Mouse (Mus musculus) liver, embryonic 13.5 days (tissue): ENCODE results near the gene C3ar1. TPM values are rescaled to one million over a fixed set of nuclear protein-coding genes. Genes with fewer than 3 reads are reported as not detected.
A peak's percentile ranks its signal among the peaks of the same experiment; 100 is the strongest.

ENCODE experiments used
- ATAC-seq: fragments of 200-750 bp; cut with Nextera tagmentation; 2 replicates; pipeline ENCODE4 v1.8.0; 2017; ENCODE audit warnings: low read depth, mild to moderate bottlenecking, moderate number of reproducible peaks, moderate library complexity
- DNase-seq: peaks from one replicate; pipeline ENCODE4 v3.0.0; 2022
- H3K27ac ChIP-seq: fragments of 300-500 bp; sonication (generic); 2 replicates; pipeline ENCODE4 v1.5.1; 2015; ENCODE audit warnings: moderate library complexity, mild to moderate bottlenecking, inconsistent platforms
- H3K27me3 ChIP-seq: fragments of 300-500 bp; sonication (generic); 2 replicates; pipeline ENCODE4 v1.6.1; 2015; ENCODE audit warnings: mild to moderate bottlenecking, inconsistent platforms
- H3K36me3 ChIP-seq: fragments of 300-500 bp; sonication (generic); 2 replicates; pipeline ENCODE4 v1.6.1; 2015; ENCODE audit warnings: mild to moderate bottlenecking, inconsistent platforms
- H3K4me1 ChIP-seq: fragments of 300-500 bp; sonication (generic); replicated peaks from 2 replicates; pipeline ENCODE4 v1.6.1; 2015; ENCODE audit warnings: inconsistent platforms
- H3K4me2 ChIP-seq: fragments of 300-500 bp; sonication (generic); 2 replicates; pipeline ENCODE4 v1.6.1; 2015; ENCODE audit warnings: inconsistent platforms, mild to moderate bottlenecking, moderate library complexity
- H3K4me3 ChIP-seq: fragments of 300-500 bp; sonication (generic); replicated peaks from 2 replicates; pipeline ENCODE4 v1.5.1; 2015; ENCODE audit warnings: mild to moderate bottlenecking, inconsistent platforms
- H3K9ac ChIP-seq: fragments of 300-500 bp; sonication (generic); 2 replicates; pipeline ENCODE4 v1.6.1; 2015; ENCODE audit warnings: mild to moderate bottlenecking, inconsistent platforms
- H3K9me3 ChIP-seq: fragments of 300-500 bp; sonication (generic); replicated peaks from 2 replicates; pipeline ENCODE4 v1.6.1; 2016; ENCODE audit warnings: inconsistent platforms
- WGBS: fragments of 180-500 bp; shearing (Covaris S2); methylation state at CpG from one replicate; pipeline ENCODE4 v1.1.7; 2015; ENCODE audit not compliant: insufficient replicate concordance; 5-methylcytosine and 5-hydroxymethylcytosine counted together
- polyA plus RNA-seq: library from polyadenylated mRNA; unstranded; fragments of >200 nt; fragmentation: Nextera tagmentation; extraction: Ambion mirVana; gene quantifications from 2 replicates; pipeline ENCODE4 v1.2.1, GENCODE M21; 2015

Gene C3ar1
- 1.1 and 1.3 TPM in 2 replicates for polyA plus RNA-seq

GRCm38 (mm10) chr6:122855955-122856354 is at the start of gene C3ar1:
TSS of gene C3ar1 (minus strand) at chr6:122856161.
- DNase-seq (peak; percentile 17), ATAC-seq (peak; percentile 66)
- Histone ChIP-seq H3K27ac (no peak within 1 kb of the TSS), H3K4me1 (peaks cover 7% of the 10 kb centered on the region), H3K9me3 (peaks cover 2% of the 10 kb centered on the region; the same call in 1 of the 2 replicates), H3K9ac (no peak within 1 kb of the TSS), H3K27me3 (no peaks in the 10 kb centered on the region), H3K36me3 (no peaks in the 10 kb centered on the region), H3K4me2 (no peak within 1 kb of the TSS), H3K4me3 (no peak within 1 kb of the TSS)
- 10% methylated on average over 7 of the region's 7 CpGs for WGBS

- Histone ChIP-seq H3K9ac (no peak overlapping the region), H3K4me3 (no peak overlapping the region), H3K27me3 (no peaks in the 10 kb centered on the region), H3K4me1 (no peaks in the 10 kb centered on the region), H3K9me3 (no peaks in the 10 kb centered on the region), H3K27ac (no peak overlapping the region), H3K4me2 (no peak overlapping the region), H3K36me3 (peaks cover 37% of the 10 kb centered on the region)
- WGBS, result 10% methylated on average over 2 of the region's 2 CpGs
- DNase-seq, result peak; percentile 40
- no peak for ATAC-seq
Observed at GRCm38 (mm10) chr6:122892442-122893049, 36.6 kb upstream of the C3ar1 start.

- H3K4me2 ChIP-seq, result no peak overlapping the region
- ATAC-seq, result no peak
- H3K27ac ChIP-seq, result no peak overlapping the region
- no peaks in the 10 kb centered on the region for H3K9me3 ChIP-seq
- H3K27me3 ChIP-seq, result no peaks in the 10 kb centered on the region
- no peaks in the 10 kb centered on the region for H3K4me1 ChIP-seq
- peaks cover 59% of the 10 kb centered on the region for H3K36me3 ChIP-seq
- no peak overlapping the region for H3K4me3 ChIP-seq
- DNase-seq, result no peak
- 87% methylated on average over 2 of the region's 2 CpGs for WGBS
- H3K9ac ChIP-seq, result no peak overlapping the region
Observed at GRCm38 (mm10) chr6:122889599-122889998, 33.6 kb upstream of the C3ar1 start.

GRCm38 (mm10) chr6:122883603-122884002 is 27.6 kb upstream of the C3ar1 start:
- H3K36me3 ChIP-seq, result peaks cover 95% of the 10 kb centered on the region
- H3K4me3 ChIP-seq, result no peak overlapping the region
- DNase-seq (no peak), ATAC-seq (no peak)
- H3K27ac ChIP-seq, result no peak overlapping the region
- H3K4me1 ChIP-seq, result peaks cover 11% of the 10 kb centered on the region
- no peaks in the 10 kb centered on the region for H3K27me3 ChIP-seq
- 90% methylated on average over 9 of the region's 9 CpGs for WGBS
- no peak overlapping the region for H3K4me2 ChIP-seq
- H3K9me3 ChIP-seq, result no peaks in the 10 kb centered on the region
- no peak overlapping the region for H3K9ac ChIP-seq

GRCm38 (mm10) chr6:122881287-122881686 is 25.3 kb upstream of the C3ar1 start:
- ATAC-seq, result no peak
- Histone ChIP-seq H3K27ac (no peak overlapping the region), H3K4me3 (no peak overlapping the region), H3K9ac (no peak overlapping the region), H3K9me3 (no peaks in the 10 kb centered on the region), H3K4me2 (no peak overlapping the region), H3K4me1 (peaks cover 29% of the 10 kb centered on the region), H3K36me3 (peaks cover 89% of the 10 kb centered on the region), H3K27me3 (no peaks in the 10 kb centered on the region)
- no peak for DNase-seq
- 89% methylated on average over 12 of the region's 12 CpGs for WGBS

GRCm38 (mm10) chr6:122879781-122880505 is 24.0 kb upstream of the C3ar1 start:
- peaks cover 42% of the 10 kb centered on the region for H3K4me1 ChIP-seq
- no peaks in the 10 kb centered on the region for H3K9me3 ChIP-seq
- H3K27me3 ChIP-seq, result no peaks in the 10 kb centered on the region
- peak; percentile 52 for ATAC-seq
- H3K9ac ChIP-seq, result no peak overlapping the region
- peak overlapping the region; percentile 69 for H3K27ac ChIP-seq
- DNase-seq, result no peak
- H3K36me3 ChIP-seq, result peaks cover 81% of the 10 kb centered on the region
- no peak overlapping the region for H3K4me2 ChIP-seq
- WGBS, result 80% methylated on average over 7 of the region's 7 CpGs
- H3K4me3 ChIP-seq, result no peak overlapping the region

GRCm38 (mm10) chr6:122879141-122879735 is 23.3 kb upstream of the C3ar1 start:
- DNase-seq (no peak), ATAC-seq (no peak)
- Histone ChIP-seq H3K4me3 (no peak overlapping the region), H3K9me3 (no peaks in the 10 kb centered on the region), H3K27me3 (no peaks in the 10 kb centered on the region), H3K4me2 (no peak overlapping the region), H3K9ac (no peak overlapping the region), H3K4me1 (peaks cover 42% of the 10 kb centered on the region), H3K27ac (peak overlapping the region; percentile 54; the same call in 1 of the 2 replicates), H3K36me3 (peaks cover 76% of the 10 kb centered on the region)
- 77% methylated on average over 7 of the region's 7 CpGs for WGBS

GRCm38 (mm10) chr6:122874720-122875389 is 18.9 kb upstream of the C3ar1 start:
- no peak for DNase-seq
- peak; percentile 57 for ATAC-seq
- no peaks in the 10 kb centered on the region for H3K9me3 ChIP-seq
- under 1% methylated on average over 31 of the region's 31 CpGs for WGBS
- peaks cover 44% of the 10 kb centered on the region for H3K4me1 ChIP-seq
- no peaks in the 10 kb centered on the region for H3K27me3 ChIP-seq
- peak overlapping the region; percentile 88 for H3K9ac ChIP-seq
- peaks cover 33% of the 10 kb centered on the region for H3K36me3 ChIP-seq
- peak overlapping the region; percentile 71 for H3K4me2 ChIP-seq
- peak overlapping the region; percentile 91 for H3K4me3 ChIP-seq
- H3K27ac ChIP-seq, result peak overlapping the region; percentile 82

GRCm38 (mm10) chr6:122873871-122874719 is 18.1 kb upstream of the C3ar1 start, which contains the start of gene Necap1:
TSS of gene Necap1 (plus strand) at chr6:122874474.
- WGBS, result 6% methylated on average over 43 of the region's 43 CpGs
- H3K4me1 ChIP-seq, result peaks cover 39% of the 10 kb centered on the region

GRCm38 (mm10) chr6:122872800-122873199 is 16.8 kb upstream of the C3ar1 start:
- Histone ChIP-seq H3K27ac (no peak overlapping the region), H3K9ac (no peak overlapping the region), H3K4me1 (peaks cover 27% of the 10 kb centered on the region), H3K4me2 (no peak overlapping the region), H3K4me3 (no peak overlapping the region), H3K9me3 (no peaks in the 10 kb centered on the region), H3K27me3 (no peaks in the 10 kb centered on the region), H3K36me3 (peaks cover 14% of the 10 kb centered on the region)
- ATAC-seq, result no peak
- WGBS, result 64% methylated on average over 5 of the region's 5 CpGs
- DNase-seq, result no peak

More at GRCm38 (mm10) chr6:122873871-122874719, 18.1 kb upstream of the C3ar1 start, which contains the start of gene Necap1:
- Histone ChIP-seq H3K9ac (peak within 1 kb of the TSS; percentile 88), H3K27me3 (no peaks in the 10 kb centered on the region), H3K4me3 (peak within 1 kb of the TSS; percentile 91), H3K36me3 (peaks cover 27% of the 10 kb centered on the region), H3K4me2 (peak within 1 kb of the TSS; percentile 71), H3K9me3 (no peaks in the 10 kb centered on the region), H3K27ac (peak within 1 kb of the TSS; percentile 82)
- peak; percentile 97 for ATAC-seq
- DNase-seq, result peak; percentile 91
